Mouse (Mus musculus) gastrocnemius, postnatal 25 days (tissue): ENCODE measurements around the gene Arsb. TPM values are rescaled to one million over a fixed set of nuclear protein-coding genes. Genes with fewer than 3 reads are reported as not detected.

Experiments used
- DNase-seq: peaks from one replicate; pipeline ENCODE4 v3.0.0; 2022
- total RNA-seq, 2 experiments: library from RNA; stranded (reverse); gene quantifications; 1 replicate in 1 of 2; 2 replicates in 1 of 2; pipeline ENCODE4 v1.2.3; 2021

The Arsb gene
- total RNA-seq, 2 experiments from 2014 or later: 3.7 to 4.2 TPM

DNA sequence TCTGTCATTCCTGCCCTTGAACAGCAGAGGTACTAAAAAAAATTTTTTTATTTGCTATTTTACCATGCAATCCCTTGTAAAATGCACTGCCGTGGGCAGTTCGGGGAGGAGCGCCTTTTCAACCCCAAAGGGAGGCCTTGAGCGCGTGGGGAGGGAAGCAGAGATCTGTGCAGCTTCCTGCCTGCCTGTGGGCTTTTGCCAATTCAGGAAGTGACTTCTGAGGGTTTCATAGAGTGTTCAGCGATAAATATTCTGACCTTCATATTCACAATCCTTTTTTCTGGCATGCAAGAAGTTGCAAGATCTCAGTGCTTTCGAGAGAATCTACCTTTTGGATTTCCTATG lies 151.1 kb downstream of the Arsb start:
- no peak for DNase-seq

DNA sequence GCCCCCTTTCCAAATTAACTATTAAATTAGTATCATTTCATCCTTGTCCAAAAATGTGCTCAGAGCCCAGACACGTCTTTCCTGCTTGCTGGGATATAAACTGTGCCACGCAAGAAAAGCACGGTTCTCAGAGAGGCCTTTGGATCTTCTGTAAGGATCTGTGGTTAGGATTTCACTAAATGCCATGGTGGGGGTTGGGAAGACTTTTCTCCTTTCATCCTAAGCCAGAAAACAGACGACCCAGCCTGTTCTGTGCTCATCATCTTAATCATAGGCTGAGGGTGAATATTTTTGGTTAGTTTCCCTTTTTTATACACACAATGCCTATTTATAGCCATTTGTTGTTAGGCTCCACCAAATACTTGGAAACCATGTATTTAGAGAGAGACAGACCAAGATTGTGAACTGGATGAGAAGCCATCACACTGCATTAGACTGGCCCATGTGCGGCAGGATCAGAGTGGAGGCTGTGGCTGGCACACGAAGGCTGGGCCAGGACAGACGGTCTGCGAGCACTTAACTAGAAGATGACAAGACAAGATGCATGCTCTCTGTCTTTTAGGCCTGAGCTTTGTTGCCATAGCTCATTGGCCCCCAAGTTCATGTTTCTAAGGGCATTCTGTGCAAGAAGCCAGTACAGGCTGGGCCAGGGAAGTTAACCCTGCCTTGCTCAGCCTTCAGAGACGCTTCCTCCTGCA lies 153.5 kb downstream of the Arsb start:
- no peak for DNase-seq

DNA sequence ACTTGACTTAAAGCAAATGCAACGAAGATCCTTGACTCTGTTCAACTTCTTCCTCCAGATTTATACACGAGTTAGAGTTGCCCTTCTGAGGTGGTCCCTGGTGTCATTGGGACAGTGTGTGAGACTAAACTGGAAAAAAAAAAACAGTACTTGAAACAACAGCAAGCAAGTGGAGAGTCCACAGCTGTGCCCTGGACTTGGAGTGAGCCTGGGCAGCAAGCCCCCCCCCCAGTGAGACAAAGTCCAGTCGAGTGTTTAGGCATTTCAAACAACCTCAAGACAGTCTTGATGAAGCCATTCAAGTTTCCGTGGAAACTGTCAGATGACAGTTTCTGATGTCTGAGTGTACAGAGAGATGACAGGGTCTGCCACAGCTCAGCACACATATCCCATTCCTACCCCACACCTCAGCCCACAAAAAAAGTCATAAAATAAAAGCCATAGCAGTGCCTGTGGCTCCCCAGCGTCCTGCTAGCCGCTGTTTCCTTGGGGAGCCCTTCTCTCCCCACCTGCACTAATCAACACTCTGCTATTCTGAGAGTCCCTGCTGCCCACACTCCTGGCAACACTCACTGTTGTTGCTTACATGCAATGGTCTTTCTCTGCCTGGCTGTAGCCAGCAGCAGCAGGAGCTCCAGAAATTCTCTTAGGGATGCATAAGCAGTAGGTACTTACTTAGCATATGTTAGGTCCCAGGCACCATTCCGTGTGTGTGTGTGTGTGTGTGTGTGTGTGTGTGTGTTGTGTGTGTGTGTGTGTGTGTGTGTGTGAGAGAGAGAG lies 159.3 kb downstream of the Arsb start:
- no peak for DNase-seq

DNA sequence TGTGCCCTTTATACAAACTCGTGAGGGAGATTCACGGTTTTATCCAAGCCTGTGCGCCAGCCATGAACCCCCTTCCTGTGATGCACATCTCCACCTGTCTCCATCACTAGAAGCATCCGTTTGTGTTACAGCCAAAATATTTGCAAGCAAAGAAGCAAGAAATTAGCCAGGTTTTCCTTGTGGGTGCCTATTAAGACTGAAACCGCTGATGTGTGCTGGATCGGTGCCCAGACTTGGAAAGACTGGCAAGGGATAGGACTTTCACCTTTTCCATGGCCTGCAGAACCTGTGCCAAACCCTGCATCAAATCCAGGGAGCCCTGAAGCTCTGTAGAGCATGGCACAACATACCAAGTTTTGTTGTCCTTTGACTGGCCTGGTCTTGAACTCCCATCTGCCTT lies 165.0 kb downstream of the Arsb start:
- no peak for DNase-seq

DNA sequence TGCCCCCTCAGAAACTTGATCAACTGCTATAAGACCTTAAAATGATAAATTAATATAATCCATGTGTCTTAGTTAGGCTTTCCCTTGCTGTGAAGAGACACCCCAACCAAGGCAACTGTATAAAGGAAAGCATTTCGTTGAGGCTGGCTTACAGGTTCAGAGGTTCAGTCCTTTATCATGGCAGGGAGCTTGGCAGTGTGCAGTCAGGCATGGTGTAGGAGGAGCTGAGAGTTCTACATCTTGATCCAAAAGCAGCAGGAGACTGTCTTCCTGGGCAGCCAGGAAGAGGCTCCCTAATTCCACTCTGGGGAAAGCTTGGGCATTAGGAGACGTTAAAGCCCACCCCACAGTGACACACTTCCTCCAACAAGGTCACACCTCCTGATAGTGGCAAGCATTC lies 166.7 kb downstream of the Arsb start:
- DNase-seq: no peak

DNA sequence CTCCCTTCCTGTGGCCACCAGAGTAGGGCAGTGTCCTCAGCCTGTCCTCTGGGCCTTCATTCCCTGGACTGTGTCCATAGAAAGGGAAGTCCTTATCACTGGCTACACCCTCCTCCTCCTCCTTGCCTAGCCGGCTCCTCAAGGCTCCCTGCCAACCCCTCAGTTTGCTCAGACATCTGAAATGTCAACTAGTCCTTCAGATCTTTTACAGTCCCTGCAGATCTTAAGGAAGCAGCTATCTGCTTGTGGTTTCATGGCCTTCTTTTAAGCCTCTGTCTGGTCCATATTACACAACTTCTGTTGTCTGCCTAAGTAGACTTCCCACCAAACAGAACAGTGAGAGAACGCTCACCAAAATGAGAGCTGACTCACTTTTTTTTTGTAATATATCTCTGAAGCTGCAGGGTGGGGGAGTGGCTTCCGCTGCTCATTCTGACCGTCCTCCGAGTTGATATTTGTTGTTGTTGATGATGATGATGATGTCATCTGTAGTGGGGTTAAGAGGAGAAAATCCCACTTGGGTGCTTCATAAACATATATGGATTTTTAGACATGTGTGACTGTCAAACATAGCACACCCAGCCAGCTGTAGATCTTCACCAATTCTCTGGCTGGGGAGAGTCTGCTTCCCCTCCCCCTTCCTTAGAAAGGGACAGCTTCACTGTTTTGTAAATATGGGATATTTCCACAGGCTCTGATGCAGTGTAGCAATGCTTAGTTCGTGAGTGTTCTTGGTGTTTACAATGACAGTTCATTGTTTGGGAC lies 168.1 kb downstream of the Arsb start:
- DNase-seq: peak; percentile 18

GRCm38 (mm10) chr13:93940742-93941531 lies 169.5 kb downstream of the Arsb start:
- DNase-seq: peak; percentile 45

- DNase-seq: no peak
Measured at GRCm38 (mm10) chr13:93950996-93951395, 179.6 kb downstream of the Arsb start.

GRCm38 (mm10) chr13:93951555-93951954 lies 180.1 kb downstream of the Arsb start:
- no peak for DNase-seq

- no peak for DNase-seq
Measured at GRCm38 (mm10) chr13:93952466-93952865, 181.0 kb downstream of the Arsb start.

DNA sequence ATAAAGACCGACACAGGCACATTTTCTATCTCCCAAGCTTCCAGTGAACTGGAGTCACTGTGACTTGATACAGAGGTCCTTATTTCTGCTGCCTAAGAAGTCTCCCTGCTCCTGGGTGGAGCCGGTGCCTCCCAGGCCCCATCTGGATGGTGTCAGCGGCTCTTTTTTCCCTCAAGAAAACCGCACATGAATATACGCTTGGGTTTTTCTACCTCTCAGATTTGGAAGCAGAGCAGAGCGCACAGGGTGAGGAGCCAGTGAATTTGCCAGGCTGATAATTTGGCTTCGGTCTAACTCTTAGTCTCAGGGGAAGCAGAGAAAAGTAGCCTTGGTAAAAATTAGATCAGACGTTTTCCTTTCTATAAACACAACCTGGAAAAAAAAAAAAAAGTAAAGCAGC lies 186.5 kb downstream of the Arsb start:
- no peak for DNase-seq

GRCm38 (mm10) chr13:93966271-93966670 lies 194.8 kb downstream of the Arsb start:
- DNase-seq: no peak

- peak; percentile 53 for DNase-seq
Measured at GRCm38 (mm10) chr13:93967138-93967537, 195.7 kb downstream of the Arsb start.

DNA sequence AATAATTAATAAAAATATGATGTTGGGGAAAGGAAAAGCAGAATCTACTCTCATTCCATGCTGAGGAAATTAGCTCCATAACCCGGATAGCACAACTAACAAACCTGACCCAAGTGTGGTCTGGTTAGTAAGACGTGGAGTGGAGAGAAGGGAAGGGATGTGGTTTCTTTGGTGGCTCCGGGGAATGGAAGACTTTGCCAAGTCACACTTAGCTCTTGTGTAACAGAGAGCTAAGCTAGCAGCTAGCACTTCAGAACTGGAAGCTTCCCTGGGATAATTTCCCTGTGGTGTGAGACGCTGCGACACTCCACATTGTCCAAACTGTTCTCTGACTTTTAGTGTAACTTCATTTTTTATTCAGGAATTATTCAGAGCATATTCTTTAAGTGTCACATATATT lies 198.7 kb downstream of the Arsb start:
- DNase-seq: no peak

- no peak for DNase-seq
Measured at GRCm38 (mm10) chr13:93972423-93972822, 201.0 kb downstream of the Arsb start.

- peak; percentile 30 for DNase-seq
Measured at GRCm38 (mm10) chr13:93975668-93976067, 204.2 kb downstream of the Arsb start.

DNA sequence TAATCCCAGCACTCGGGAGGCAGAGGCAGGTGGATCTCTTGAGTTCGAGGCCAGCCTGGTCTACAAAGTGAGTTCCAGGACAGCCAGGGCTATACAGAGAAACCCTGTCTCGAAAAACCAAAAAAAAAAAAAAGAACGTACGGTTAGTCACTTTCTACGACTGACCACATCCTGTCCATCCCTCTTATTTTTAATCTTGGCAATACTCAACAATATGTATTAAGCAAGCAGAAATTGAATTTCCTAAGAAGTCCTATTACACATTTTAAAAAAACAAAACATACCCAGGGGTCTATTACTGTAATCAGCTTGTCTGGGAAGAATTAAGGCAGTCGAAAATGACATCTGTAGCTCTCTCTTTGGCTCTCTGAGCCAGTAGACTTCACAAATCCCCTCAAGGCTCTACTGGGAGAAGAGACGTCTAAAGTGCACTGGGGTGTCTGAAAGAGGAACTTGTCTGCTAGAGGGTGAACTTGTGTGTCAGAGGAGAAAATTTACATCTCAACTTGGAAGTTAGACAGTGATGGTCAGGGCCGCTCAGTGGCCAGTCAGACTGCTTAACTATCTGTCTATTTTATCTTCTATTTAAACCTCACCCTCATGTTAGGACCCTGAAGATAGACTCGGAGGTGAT lies 205.6 kb downstream of the Arsb start:
- DNase-seq: no peak

- no peak for DNase-seq
Measured at GRCm38 (mm10) chr13:93978703-93979495, 207.5 kb downstream of the Arsb start.

- no peak for DNase-seq
Measured at GRCm38 (mm10) chr13:93979754-93980153, 208.3 kb downstream of the Arsb start.

- no peak for DNase-seq
Measured at GRCm38 (mm10) chr13:93984521-93984920, 213.1 kb downstream of the Arsb start.

- no peak for DNase-seq
Measured at GRCm38 (mm10) chr13:93985181-93985580, 213.8 kb downstream of the Arsb start.
